Mouse (Mus musculus): ENCODE data around the gene Rln1. TPM values are rescaled to one million over a fixed set of nuclear protein-coding genes. Genes with fewer than 3 reads are reported as not detected.
A peak's percentile ranks its signal among the peaks of the same experiment; 100 is the strongest.

Gene Rln1
- not detected for total RNA-seq (2021)
- long read RNA-seq, experiment 1 = 0 reads
- long read RNA-seq, experiment 2 = 0 reads

DNA sequence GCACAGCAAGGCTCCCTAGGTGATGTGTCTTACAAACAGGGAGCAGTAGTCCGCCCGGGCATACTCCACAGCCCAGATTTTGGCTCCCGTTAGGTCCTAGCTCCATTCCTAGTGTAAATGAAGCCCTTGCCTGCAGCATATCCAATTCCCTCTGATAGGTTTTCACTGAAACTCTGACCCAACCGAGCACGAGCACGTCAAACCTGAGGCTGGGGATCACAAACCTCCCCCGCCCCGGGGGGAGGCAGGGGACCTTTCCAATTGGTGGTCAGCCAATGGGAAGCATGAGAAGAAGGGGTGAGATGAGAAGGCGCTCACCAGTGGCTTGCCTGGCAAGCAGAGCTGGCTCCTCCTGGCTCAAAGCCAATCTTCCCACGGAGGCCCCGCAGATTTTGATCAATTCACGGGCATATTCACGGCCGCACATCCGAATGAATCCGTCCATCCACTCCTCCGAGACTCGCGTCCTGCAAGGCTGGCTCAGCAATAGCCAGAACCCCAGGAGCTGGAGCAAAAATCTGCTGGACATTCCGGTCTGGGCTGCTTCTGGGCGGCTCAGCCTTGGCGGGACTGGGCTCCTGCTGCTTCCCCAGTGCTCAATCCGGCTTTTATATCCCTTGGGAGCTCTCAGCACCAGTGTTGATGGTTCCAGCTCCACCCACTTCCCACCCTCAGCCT is at the start of gene Rln1:
Gene Rln1, minus strand, starts transcription at position 603 of the 678 bp plus-strand sequence.
- peak; percentile 5 for DNase-seq

DNA sequence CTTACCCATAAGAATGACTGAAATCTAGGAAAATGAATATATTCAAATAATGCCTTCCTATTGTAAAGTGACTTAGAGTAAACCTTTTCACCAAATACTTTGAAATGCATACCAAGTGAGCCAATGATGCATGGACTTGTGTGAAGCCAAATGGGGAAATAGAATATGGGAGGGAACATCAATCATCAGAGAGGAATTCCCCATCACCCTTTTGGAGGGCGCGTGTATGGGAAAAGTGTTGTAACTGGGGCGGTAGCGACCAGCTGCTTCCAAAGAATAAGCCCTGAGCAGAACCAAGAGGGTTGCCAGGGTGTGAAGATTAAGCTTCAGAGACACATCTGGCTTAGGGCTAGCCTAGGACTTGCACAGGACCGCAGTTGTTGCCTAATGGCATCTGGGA is 48.9 kb upstream of the Rln1 start:
- DNase-seq = no peak

More for the DNA sequence above, at the start of gene Rln1:
- intact Hi-C loops (cut with DNase I; ENCODE audit: low total_unique reads) = no loop called here

DNA sequence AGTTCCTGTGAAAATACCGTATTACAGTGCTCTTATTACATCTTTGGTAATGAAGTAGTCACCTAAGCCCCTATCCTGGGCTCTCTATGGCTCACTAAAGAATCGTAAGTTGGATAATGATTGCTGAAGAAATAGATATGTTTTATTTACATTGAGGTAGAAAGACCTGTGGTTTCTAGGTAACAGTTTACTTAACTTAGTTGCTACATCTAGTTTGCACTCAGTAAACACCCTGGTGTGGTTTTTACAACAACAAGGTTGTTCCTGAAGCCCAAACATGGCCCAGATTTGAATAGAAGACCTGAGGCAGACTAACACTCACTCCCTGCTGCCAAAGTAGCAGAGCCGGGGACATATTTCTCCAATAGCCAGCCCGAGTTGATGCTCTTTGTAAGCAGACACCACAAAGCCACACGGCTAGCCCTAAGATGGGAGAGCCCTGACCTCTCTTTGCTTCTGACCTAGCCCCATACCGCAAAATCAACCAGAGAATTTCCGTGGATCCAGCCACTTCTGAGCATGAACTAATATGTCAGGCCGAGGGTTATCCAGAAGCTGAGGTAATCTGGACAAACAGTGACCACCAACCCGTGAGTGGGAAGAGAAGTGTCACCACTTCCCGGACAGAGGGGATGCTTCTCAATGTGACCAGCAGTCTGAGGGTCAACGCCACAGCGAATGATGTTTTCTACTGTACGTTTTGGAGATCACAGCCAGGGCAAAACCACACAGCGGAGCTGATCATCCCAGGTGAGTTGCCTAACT is 45.6 kb upstream of the Rln1 start:
- no peak for DNase-seq
- intact Hi-C loops (cut with DNase I; ENCODE audit: low total_unique reads) = no loop called here

More for the DNA sequence above, 48.9 kb upstream of the Rln1 start:
- intact Hi-C loops (cut with DNase I; ENCODE audit: low total_unique reads) = no loop called here

DNA sequence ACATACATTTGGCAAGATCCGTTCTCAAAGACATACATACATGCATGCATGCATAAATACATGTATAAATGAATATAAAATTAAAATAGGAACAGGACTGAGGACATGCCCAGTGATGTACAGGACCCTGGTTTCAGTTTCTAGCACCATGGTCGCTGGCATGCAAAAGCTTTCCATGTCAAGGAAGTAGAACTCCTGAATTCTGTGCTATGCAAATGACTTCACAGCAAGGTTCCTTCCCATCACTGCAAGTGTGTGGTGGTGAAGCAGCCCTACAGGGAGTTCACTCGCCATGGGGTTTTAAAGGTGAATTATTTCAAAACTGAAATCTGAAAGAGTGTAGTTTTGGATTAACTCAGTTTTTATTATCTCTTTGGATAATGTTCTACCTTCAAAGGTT is 41.9 kb upstream of the Rln1 start:
- no peak for DNase-seq
- intact Hi-C loops (cut with DNase I; ENCODE audit: low total_unique reads) = no loop called here

DNA sequence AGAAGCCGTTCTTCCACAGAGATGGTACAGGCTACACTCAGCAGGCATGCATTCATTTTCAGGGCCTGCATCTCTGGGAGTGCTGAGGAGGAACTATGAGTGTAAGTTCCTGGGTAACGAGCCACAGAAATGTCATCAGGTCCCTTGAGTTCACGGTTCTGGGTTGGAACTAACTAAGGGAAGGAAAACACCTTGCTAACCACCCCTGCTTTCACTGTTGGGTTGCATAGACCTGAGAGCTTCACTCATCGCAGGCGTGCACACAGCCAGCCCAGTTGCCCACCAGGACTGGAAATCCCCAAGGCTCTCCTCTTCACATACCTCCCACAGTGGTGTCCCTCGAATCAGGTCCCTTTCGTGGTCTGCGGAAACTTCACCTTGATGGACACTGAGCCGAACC is 40.5 kb upstream of the Rln1 start:
- DNase-seq = no peak
- intact Hi-C loops (cut with DNase I; ENCODE audit: low total_unique reads) = no loop called here

DNA sequence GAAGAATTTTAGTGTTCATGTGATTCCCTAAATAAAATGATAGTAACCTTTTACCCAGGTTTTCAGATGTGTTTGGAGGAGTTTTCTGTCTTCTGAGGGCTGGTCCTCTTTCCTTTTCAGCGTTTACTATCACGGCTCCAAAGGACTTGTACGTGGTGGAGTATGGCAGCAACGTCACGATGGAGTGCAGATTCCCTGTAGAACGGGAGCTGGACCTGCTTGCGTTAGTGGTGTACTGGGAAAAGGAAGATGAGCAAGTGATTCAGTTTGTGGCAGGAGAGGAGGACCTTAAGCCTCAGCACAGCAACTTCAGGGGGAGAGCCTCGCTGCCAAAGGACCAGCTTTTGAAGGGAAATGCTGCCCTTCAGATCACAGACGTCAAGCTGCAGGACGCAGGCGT is 39.0 kb upstream of the Rln1 start:
- intact Hi-C loops (cut with DNase I; ENCODE audit: low total_unique reads) = no loop called here

DNA sequence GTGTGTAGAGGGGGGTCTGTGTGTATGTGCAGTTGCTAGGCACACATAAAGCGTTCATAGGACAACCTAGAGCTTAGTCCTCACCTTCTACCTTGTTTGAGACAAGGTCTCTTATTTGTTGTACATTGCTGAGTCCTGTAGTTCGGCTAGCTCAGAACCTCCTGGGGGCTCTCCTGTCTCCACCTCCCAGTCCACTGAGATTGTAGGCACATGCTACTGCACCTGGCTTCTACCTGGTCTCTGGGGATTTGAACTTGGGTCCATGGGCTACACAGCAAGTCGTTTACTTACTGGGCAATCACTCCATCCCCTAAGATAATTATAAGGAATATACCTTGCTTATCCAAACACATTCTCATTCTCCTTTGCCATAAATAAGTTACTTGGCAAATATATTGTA is 38.2 kb upstream of the Rln1 start:
- intact Hi-C loops (cut with DNase I; ENCODE audit: low total_unique reads) = no loop called here
- no peak for DNase-seq

More for the DNA sequence above, 39.0 kb upstream of the Rln1 start:
- DNase-seq = no peak

DNA sequence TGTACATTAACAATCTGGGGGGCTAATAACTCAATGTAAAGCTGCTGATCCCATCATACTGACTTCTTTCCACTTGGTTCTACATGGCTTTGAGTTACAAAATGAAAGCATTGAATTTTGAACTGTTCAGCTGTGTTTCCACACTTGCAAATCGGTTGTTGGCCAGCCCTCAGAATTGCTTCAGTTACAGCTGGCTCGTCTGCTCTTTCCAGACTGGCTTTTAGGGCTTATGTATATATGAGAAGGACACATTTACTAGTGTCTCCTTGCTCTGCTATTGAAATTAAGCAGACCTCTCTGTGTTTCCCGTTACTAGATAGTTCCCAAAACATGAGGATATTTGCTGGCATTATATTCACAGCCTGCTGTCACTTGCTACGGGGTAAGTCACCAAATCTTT is 37.7 kb upstream of the Rln1 start:
- DNase-seq = no peak
- intact Hi-C loops (cut with DNase I; ENCODE audit: low total_unique reads) = no loop called here

DNA sequence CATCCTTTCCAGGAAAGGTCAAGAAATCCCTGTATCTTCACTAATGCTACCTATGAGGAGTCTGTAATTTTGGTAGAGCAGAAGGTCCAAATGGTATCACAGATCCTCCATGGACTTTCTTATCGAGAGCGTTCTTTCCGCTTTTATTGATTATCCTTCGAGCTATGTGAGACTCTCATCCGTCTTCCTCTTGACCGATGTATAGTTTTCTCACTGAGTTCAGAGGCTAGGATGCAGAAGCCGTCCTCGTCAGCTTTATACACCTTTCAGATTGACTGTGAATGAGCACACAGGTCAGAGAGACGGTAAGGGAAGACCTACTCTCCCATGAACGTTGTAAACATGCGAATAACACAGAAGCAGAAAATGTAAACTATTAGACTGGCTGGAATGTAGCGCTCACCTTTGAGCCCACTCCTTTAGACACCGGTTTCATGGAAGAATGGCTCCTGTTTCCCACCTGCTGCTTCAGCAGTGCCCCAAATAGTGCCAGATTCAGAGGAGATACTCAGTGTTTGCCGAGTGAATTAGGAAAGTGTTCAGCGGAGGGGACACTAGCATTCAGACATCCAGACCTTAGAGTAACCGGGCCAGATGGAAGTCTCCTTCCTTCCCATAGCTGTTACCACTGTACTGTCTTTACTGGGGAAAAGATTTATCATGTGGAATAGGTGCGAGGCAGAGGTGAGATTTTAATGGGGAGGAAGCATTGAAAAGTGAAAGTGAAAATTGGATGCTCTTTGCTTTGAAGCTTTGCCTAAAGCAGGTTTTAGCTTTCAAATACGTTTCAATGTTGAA is 37.0 kb upstream of the Rln1 start:
- DNase-seq = no peak
- intact Hi-C loops (cut with DNase I; ENCODE audit: low total_unique reads) = no loop called here

DNA sequence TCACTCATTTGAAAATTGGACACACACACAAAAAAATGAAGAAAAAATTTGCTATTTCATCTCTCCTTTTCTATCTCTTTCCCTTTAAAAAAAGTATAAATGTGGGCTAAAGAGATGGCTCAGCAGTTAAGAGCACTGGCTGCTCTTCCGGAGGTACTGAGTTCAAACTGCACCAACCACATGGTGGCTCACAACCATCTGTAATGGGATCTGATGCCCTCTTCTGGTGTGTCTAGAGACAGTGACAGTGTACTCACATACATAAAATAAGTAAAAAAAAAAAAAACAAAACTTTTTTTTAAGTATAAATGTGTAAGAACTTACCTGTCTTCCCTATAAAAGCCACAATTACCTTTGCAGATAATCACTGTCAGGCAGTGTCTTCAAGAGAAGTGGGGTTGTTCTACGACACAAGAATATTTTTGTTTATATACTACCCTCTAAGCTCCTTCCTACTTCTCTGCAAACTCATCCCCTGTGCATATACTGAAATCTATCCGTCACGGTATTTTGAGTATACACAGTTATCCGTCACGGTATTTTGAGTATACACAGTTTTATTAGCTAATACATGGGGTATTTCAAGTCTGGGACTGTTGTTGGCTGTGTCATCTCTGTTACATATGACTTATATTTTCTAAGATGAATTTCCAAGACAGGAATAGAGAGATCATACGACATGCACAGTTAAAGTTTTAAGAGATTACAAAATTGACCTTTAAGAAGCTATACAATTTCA is 36.2 kb upstream of the Rln1 start:
- intact Hi-C loops (cut with DNase I; ENCODE audit: low total_unique reads) = no loop called here
- DNase-seq = no peak

DNA sequence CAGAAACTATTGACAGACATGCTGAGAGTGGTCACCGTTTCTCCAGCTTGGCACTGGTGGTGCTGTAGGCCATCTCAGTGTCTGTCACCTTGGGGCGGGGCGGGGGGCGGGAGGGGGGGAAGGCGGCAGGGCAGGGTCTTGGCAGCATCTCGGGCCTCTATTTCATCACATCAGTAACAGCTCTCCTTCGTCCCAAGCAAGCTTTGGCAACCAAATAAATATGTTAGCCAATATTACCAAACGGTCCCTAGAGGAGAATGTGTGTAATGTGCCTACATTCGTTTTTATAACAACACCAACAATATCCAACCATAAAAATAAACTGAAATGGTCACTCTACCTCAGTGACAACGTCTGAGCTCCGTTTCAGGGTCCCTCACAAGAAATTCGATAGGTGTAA is 35.6 kb upstream of the Rln1 start:
- intact Hi-C loops (cut with DNase I; ENCODE audit: low total_unique reads) = no loop called here
- no peak for DNase-seq

DNA sequence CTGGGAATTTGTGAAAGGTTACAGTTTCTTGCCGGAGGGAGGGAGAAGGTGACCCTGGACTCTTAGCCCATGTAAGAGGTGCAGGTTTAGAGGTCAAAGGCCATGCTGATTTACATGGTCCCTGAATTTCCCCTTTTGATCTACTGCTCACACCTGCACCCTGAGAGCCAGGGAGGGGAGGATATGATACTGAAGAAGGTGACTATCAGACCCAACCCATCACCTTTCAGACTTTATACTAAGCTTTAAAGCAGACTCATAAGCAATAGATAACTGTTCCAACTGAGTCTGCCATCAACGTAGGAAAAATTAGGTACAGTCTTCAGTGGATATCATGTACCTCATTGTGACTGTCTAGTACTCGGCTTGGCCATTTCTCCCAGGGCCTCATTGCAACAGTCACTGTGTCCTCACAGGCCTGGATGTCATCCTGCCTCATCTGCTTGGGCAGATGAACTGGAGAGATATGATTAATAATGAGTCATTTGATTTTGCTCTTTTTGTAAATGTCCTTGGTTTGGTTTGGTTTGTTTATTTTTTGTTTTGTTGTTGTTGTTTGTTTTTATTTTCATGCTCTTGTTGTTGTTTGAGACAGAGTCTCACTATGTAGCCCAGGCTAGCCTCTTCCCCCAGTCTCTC is 34.3 kb upstream of the Rln1 start:
- no peak for DNase-seq
- intact Hi-C loops (cut with DNase I; ENCODE audit: low total_unique reads) = loop anchor here (10.0 kb wide), 1 partner anchor 196 kb away; no protein-coding TSS in a partner anchor

DNA sequence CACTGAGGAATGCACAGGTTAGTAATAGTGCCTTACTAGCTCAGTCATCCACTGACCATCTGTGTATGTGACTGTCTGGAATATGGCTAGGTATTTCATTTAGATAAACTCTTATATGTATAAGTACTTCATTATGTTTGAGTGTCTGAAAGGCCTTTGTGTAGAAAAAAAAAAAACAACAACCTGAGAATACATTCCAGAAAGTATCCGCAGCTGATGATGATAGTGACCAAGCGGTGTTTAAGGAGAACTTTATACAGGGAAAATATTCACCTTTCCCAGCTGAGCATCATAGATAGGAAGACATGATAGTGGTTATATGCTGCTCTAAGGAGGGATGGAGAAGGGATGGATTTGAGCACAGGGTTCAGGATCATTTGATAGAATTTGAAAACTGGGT is 33.6 kb upstream of the Rln1 start:
- intact Hi-C loops (cut with DNase I; ENCODE audit: low total_unique reads) = loop anchor here (10.0 kb wide), 1 partner anchor 197 kb away; no protein-coding TSS in a partner anchor
- DNase-seq = no peak

DNA sequence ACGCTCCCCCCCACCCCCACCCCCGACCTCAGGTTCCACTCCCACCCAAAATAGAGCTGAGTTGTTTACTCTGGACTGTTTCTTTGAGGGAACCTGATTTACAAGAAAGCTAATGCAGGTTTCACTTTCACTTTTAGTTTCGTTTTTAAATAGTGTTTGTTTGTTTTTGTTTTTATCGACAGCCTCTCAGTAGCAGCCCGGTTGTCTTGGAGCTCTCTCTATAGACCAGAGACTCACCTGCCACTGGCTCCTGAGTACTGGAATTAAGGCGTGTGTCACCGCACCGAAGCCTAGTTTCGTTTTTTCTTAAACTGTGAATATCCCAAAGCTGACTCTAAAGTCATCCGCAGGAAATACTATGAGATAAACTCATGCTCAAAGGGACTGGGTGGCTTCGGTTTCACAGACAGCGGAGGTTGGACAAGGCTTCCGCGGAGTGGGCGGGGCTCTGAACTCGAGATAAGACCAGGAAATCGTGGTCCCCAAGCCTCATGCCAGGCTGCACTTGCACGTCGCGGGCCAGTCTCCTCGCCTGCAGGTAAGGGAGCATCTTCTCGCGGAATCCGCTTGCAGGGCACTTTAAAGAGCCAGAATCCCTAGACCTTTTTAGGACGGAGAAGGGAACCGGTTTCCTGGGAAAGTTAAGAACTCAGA is 32.6 kb upstream of the Rln1 start, which contains the start of the genes Plgrkt and Cd274:
Gene Plgrkt, minus strand, starts transcription at position 422 of the 654 bp plus-strand sequence.
Gene Cd274, plus strand, starts transcription at position 487 of the 654 bp plus-strand sequence.
- peak; percentile 79 for DNase-seq
- intact Hi-C loops (cut with DNase I; ENCODE audit: low total_unique reads) = loop anchor here (10.0 kb wide), 1 partner anchor 198 kb away; no protein-coding TSS in a partner anchor

DNA sequence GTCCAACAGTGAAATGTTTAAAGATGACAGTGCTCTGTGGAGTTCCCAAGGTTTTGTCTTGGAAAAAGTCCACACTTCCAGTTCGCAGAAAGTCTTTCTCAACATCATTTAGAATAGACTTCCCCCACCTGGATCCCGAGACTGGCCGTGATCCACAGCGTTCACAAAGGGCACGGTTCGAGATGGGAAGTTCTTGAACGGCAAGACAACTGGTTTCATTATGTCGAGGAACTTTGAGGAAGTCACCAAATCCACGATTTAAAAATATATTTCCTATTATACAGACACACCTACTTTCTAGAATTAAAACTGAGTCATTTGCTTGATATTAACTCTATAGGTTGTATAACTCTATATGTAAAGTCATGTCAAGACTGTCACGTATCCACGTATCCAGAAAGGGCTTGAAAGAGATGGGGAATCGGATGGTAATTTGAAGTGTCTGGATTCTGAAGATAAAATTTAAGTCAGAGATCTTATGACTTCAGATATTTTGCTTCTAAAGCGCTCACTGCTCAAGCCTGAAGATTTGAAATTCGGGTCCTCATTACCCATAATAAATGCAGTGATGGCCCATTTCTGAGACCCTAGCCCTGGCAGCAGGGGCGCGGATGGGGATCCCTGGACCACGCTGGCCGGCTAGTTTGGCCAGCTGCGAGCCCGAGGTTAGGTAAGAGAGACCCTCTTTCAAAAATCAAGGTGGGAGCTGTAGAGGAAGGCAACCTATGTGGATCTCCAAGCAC is 31.9 kb upstream of the Rln1 start:
- DNase-seq = no peak
- intact Hi-C loops (cut with DNase I; ENCODE audit: low total_unique reads) = loop anchor here (10.0 kb wide), 1 partner anchor 198 kb away; no protein-coding TSS in a partner anchor

DNA sequence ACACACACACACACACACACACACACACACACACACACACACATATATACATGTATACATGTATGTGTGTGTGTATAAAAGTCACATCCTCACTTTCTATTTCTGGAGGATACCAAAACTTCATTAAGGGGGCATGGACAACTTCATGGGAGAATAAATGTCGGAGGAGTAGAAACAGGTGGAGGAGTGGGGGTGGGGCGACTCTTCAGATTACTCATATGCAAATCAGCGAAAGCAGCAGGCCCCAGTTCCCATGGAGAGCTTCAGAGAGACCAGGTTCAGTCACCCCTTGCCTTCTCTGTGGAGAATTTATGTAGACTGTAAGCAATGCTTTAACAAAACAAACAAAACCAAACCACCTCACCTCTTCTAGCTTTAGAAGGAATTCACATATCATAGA is 30.6 kb upstream of the Rln1 start:
- intact Hi-C loops (cut with DNase I; ENCODE audit: low total_unique reads) = loop anchor here (10.0 kb wide), 1 partner anchor 200 kb away; no protein-coding TSS in a partner anchor

DNA sequence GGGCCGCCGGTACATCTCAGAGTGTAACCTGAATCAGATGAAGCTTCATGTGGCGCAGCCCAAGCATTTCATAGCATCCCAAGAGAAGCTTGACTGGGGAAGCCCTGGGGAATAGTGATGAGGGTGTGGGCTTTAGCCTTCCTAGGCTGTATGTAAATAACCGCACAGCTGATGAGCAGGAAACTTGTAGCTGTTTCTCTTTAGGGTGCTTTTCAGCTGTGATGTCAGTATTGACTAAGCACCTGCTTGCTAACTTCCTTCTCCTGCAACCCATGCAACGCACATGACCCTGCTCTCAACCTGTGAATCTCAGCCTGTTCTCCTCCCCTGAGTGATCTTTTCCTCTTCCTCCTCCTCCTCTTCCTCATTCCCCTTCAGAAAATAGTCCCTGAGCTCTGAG is 29.6 kb upstream of the Rln1 start:
- intact Hi-C loops (cut with DNase I; ENCODE audit: low total_unique reads) = loop anchor here (5.0 to 10.0 kb wide), 2 partner anchors 138 to 201 kb away; no protein-coding TSS in a partner anchor
- no peak for DNase-seq

More for the DNA sequence above, 30.6 kb upstream of the Rln1 start:
- DNase-seq = no peak

Data from gastrocnemius, postnatal 14 days (tissue).